Mouse (Mus musculus): ENCODE data around the gene Alpl.

GRCm38 (mm10) chr4:137809999-137810398 lies 13.8 kb upstream of the Alpl start:
- TF ChIP-seq CTCF (IDR thresholded peaks at IDR 0.05; ENCODE audit: low read depth, low read length), result no peak
- TF ChIP-seq POLR2A (IDR thresholded peaks at IDR 0.05; ENCODE audit: extremely low read depth, insufficient read depth, low read length), result no peak
